Mouse (Mus musculus): ENCODE results near the gene Tmem267. TPM values are rescaled to one million over a fixed set of nuclear protein-coding genes. Genes with fewer than 3 reads are reported as not detected.
A peak's percentile ranks its signal among the peaks of the same experiment; 100 is the strongest.

The Tmem267 gene
- polyA plus RNA-seq, 1 experiment from 2014 or later = 1.3 TPM

- Histone ChIP-seq H3K36me3 (ENCODE audit: control insufficient read depth, insufficient read depth, low read length) (no peaks in the 10 kb centered on the region), H3K4me1 (replicated peaks; ENCODE audit: control insufficient read depth, insufficient read depth) (no peaks in the 10 kb centered on the region), H3K27me3 (ENCODE audit: control insufficient read depth, insufficient read depth, low read length) (no peaks in the 10 kb centered on the region), H3K9ac (ENCODE audit: low read length) (no peak overlapping the region), H3K27ac (replicated peaks) (no peak overlapping the region), H3K4me3 (ENCODE audit: low read depth, low read length) (no peak overlapping the region), H3K9me3 (ENCODE audit: control insufficient read depth, low read length) (no peaks in the 10 kb centered on the region), H3K4me2 (replicated peaks; ENCODE audit: low read depth) (no peak overlapping the region)
- WGBS = 73% methylated on average over 4 of the region's 4 CpGs
- ATAC-seq (ENCODE audit: low FRiP score, low TSS enrichment) = no peak
- TF ChIP-seq EP300 (optimal IDR thresholded peaks at IDR 0.05) = no peak
- no peak for TF ChIP-seq CTCF (IDR thresholded peaks at IDR 0.05; ENCODE audit: low read depth)
- no peak for DNase-seq (ENCODE audit: low spot score)
These were observed 150.0 kb downstream of the Tmem267 start for GRCm38 (mm10) chr13:119637837-119638236.

DNA sequence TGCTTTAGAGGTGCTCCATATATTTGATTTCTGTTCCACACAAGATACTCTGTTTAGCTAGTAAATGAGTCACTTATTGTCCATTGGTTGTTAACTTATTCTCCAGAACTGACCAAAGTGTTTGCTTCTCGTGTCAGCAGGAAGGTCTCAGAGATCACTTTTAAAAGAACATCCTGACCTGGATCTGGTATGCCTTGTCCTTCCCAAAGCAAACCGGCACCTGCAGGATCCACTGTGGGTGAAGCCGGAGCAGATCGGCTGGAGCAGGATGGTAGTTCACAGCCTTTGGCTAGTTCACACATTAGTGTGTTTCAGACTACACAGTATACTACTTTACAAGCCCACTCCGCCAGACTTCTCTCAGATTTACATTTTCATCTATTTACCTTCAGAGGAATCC is 150.6 kb downstream of the Tmem267 start:
- Histone ChIP-seq H3K4me3 (ENCODE audit: low read depth, low read length) (no peak overlapping the region), H3K4me1 (replicated peaks; ENCODE audit: control insufficient read depth, insufficient read depth) (no peaks in the 10 kb centered on the region), H3K36me3 (ENCODE audit: control insufficient read depth, insufficient read depth, low read length) (no peaks in the 10 kb centered on the region), H3K9ac (ENCODE audit: low read length) (no peak overlapping the region), H3K4me2 (replicated peaks; ENCODE audit: low read depth) (no peak overlapping the region), H3K9me3 (ENCODE audit: control insufficient read depth, low read length) (no peaks in the 10 kb centered on the region), H3K27ac (replicated peaks) (no peak overlapping the region), H3K27me3 (ENCODE audit: control insufficient read depth, insufficient read depth, low read length) (no peaks in the 10 kb centered on the region)
- ATAC-seq (ENCODE audit: low FRiP score, low TSS enrichment) = no peak
- 85% methylated on average over 5 of the region's 5 CpGs for WGBS
- DNase-seq (ENCODE audit: low spot score) = no peak
- TF ChIP-seq CTCF (IDR thresholded peaks at IDR 0.05; ENCODE audit: low read depth) (no peak), EP300 (optimal IDR thresholded peaks at IDR 0.05) (no peak)

DNA sequence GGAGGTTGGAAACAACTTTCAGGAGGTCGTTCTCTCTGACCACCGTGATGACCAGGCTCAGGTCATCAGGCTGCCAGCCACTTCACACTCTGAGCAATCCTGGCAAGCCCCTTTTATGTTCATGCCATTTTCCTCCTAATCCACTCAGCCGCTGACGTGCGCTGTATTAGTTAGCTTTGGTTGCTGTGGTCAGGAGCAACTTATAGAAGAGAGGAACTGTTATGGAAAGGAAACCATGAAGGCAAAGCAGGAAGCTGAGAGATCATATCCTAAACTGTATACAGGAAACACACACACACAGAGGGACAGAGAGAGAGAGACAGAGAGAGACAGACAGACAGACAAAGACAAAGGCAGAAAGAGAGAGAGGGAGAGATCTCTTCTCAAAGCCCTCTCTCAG is 151.5 kb downstream of the Tmem267 start:
- Histone ChIP-seq H3K9me3 (ENCODE audit: control insufficient read depth, low read length) (no peaks in the 10 kb centered on the region), H3K36me3 (ENCODE audit: control insufficient read depth, insufficient read depth, low read length) (no peaks in the 10 kb centered on the region), H3K27me3 (ENCODE audit: control insufficient read depth, insufficient read depth, low read length) (no peaks in the 10 kb centered on the region), H3K4me3 (ENCODE audit: low read depth, low read length) (no peak overlapping the region), H3K9ac (ENCODE audit: low read length) (no peak overlapping the region), H3K27ac (replicated peaks) (no peak overlapping the region), H3K4me1 (replicated peaks; ENCODE audit: control insufficient read depth, insufficient read depth) (no peaks in the 10 kb centered on the region), H3K4me2 (replicated peaks; ENCODE audit: low read depth) (no peak overlapping the region)
- WGBS = 78% methylated on average over 5 of the region's 5 CpGs
- DNase-seq (ENCODE audit: low spot score) (no peak), ATAC-seq (ENCODE audit: low FRiP score, low TSS enrichment) (no peak)
- TF ChIP-seq CTCF (IDR thresholded peaks at IDR 0.05; ENCODE audit: low read depth) = no peak
- no peak for TF ChIP-seq EP300 (optimal IDR thresholded peaks at IDR 0.05)

DNA sequence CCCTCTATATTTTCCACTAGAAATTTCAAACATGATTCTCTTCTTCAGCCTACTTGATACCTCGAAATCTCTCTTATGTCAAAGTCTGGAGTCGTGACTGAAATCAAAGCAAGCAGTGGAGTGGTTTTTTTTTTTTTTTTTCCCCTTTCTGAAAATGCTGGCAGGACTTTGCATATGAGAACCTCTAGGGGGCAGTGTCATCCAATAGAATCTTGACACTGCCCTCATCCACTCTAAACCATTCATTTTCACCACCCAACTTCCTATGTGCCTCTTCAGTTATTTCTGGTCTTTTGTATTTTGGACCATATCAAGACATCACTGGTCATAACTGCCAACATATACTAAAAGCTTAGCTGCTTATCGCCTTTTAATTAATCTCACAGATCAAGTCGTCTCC is 152.7 kb downstream of the Tmem267 start:
- TF ChIP-seq CTCF (IDR thresholded peaks at IDR 0.05; ENCODE audit: low read depth) (peak; percentile 78), EP300 (optimal IDR thresholded peaks at IDR 0.05) (no peak)
- H3K9ac ChIP-seq (ENCODE audit: low read length) = no peak overlapping the region
- no peak overlapping the region for H3K4me2 ChIP-seq (replicated peaks; ENCODE audit: low read depth)
- DNase-seq (ENCODE audit: low spot score) = no peak
- WGBS = 36% methylated on average over 4 of the region's 4 CpGs
- H3K27me3 ChIP-seq (ENCODE audit: control insufficient read depth, insufficient read depth, low read length) = no peaks in the 10 kb centered on the region
- no peaks in the 10 kb centered on the region for H3K36me3 ChIP-seq (ENCODE audit: control insufficient read depth, insufficient read depth, low read length)
- no peaks in the 10 kb centered on the region for H3K9me3 ChIP-seq (ENCODE audit: control insufficient read depth, low read length)
- no peak overlapping the region for H3K4me3 ChIP-seq (ENCODE audit: low read depth, low read length)
- no peak for ATAC-seq (ENCODE audit: low FRiP score, low TSS enrichment)
- no peak overlapping the region for H3K27ac ChIP-seq (replicated peaks)
- H3K4me1 ChIP-seq (replicated peaks; ENCODE audit: control insufficient read depth, insufficient read depth) = no peaks in the 10 kb centered on the region

DNA sequence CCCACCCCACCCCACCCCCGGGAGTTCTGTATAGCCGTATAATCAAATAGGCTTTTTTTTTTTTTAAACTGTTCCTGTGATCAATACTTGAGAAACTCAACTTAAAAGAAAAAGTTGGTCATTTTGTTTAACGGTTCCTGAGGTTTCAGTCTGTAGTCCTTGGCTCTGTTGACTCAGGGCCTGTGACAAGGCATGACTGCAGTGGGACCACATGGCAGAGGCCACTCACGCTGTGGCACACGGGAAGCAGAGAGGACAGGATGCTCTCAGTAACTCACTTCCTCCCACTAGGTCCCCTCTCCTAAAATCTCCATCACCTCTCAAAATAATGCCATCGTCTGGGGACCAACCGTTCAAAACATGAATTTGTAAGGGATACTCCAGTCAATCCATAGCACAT is 153.3 kb downstream of the Tmem267 start:
- Histone ChIP-seq H3K27ac (replicated peaks) (no peak overlapping the region), H3K4me1 (replicated peaks; ENCODE audit: control insufficient read depth, insufficient read depth) (no peaks in the 10 kb centered on the region), H3K27me3 (ENCODE audit: control insufficient read depth, insufficient read depth, low read length) (no peaks in the 10 kb centered on the region), H3K36me3 (ENCODE audit: control insufficient read depth, insufficient read depth, low read length) (no peaks in the 10 kb centered on the region), H3K4me3 (ENCODE audit: low read depth, low read length) (no peak overlapping the region), H3K9me3 (ENCODE audit: control insufficient read depth, low read length) (no peaks in the 10 kb centered on the region), H3K4me2 (replicated peaks; ENCODE audit: low read depth) (no peak overlapping the region), H3K9ac (ENCODE audit: low read length) (no peak overlapping the region)
- DNase-seq (ENCODE audit: low spot score) (no peak), ATAC-seq (ENCODE audit: low FRiP score, low TSS enrichment) (no peak)
- 71% methylated on average over 7 of the region's 7 CpGs for WGBS
- TF ChIP-seq EP300 (optimal IDR thresholded peaks at IDR 0.05) (no peak), CTCF (IDR thresholded peaks at IDR 0.05; ENCODE audit: low read depth) (no peak)

- DNase-seq (ENCODE audit: low spot score) (no peak), ATAC-seq (ENCODE audit: low FRiP score, low TSS enrichment) (no peak)
- TF ChIP-seq EP300 (optimal IDR thresholded peaks at IDR 0.05) = no peak
- no peak for TF ChIP-seq CTCF (IDR thresholded peaks at IDR 0.05; ENCODE audit: low read depth)
- 41% methylated on average over 5 of the region's 5 CpGs for WGBS
- H3K9me3 ChIP-seq (ENCODE audit: control insufficient read depth, low read length) = no peaks in the 10 kb centered on the region
- H3K4me3 ChIP-seq (ENCODE audit: low read depth, low read length) = no peak overlapping the region
- no peaks in the 10 kb centered on the region for H3K36me3 ChIP-seq (ENCODE audit: control insufficient read depth, insufficient read depth, low read length)
- H3K27me3 ChIP-seq (ENCODE audit: control insufficient read depth, insufficient read depth, low read length) = no peaks in the 10 kb centered on the region
- no peak overlapping the region for H3K27ac ChIP-seq (replicated peaks)
- H3K9ac ChIP-seq (ENCODE audit: low read length) = no peak overlapping the region
- no peaks in the 10 kb centered on the region for H3K4me1 ChIP-seq (replicated peaks; ENCODE audit: control insufficient read depth, insufficient read depth)
- no peak overlapping the region for H3K4me2 ChIP-seq (replicated peaks; ENCODE audit: low read depth)
These were observed 156.9 kb downstream of the Tmem267 start for GRCm38 (mm10) chr13:119644769-119645168.
